8 mouse cellular contexts compared by ENCODE assay signal in genomic region chr11:78924916-78925315, GRCm38 (mm10). TPM values are rescaled to one million over a fixed set of nuclear protein-coding genes. Genes with fewer than 3 reads are reported as not detected.
DNase-seq lines count a peak whose midpoint lies in the region; ATAC-seq and TF ChIP-seq lines count a peak whose summit lies in the region.

No protein-coding gene starts in this region.

- H3K27ac ChIP-seq in embryonic facial prominence, embryonic 15.5 days (replicated peaks): no peak overlapping the region
- no peak overlapping the region for H3K27ac ChIP-seq in limb, embryonic 14.5 days (replicated peaks; ENCODE audit: low read depth, low read length)
- no peak overlapping the region for H3K27ac ChIP-seq in midbrain, embryonic 14.5 days (replicated peaks; ENCODE audit: low read depth, low read length)

- H3K9ac ChIP-seq in embryonic facial prominence, embryonic 15.5 days: no peak overlapping the region
- peak overlapping the region; percentile 41 for H3K9ac ChIP-seq in limb, embryonic 14.5 days (ENCODE audit: low read depth, low read length, severe bottlenecking)
- no peak overlapping the region; the same call in 1 of the 2 replicates for H3K9ac ChIP-seq in midbrain, embryonic 14.5 days (replicated peaks; ENCODE audit: low read length)

- WGBS in embryonic facial prominence, embryonic 15.5 days: under 1% methylated on average over 37 of the region's 37 CpGs
- WGBS in limb, embryonic 14.5 days: 0% methylated on average over 30 of the region's 37 CpGs
- WGBS in midbrain, embryonic 14.5 days: under 1% methylated on average over 37 of the region's 37 CpGs

- no peaks in the 10 kb centered on the region for H3K9me3 ChIP-seq in embryonic facial prominence, embryonic 15.5 days (replicated peaks)
- no peaks in the 10 kb centered on the region for H3K9me3 ChIP-seq in limb, embryonic 14.5 days (ENCODE audit: control insufficient read depth, low read length)
- no peaks in the 10 kb centered on the region for H3K9me3 ChIP-seq in midbrain, embryonic 14.5 days (ENCODE audit: control insufficient read depth, low read length)

- TF ChIP-seq POLR2A in limb, embryonic 14.5 days (IDR thresholded peaks at IDR 0.05; ENCODE audit: borderline replicate concordance, extremely low read depth, insufficient read depth, insufficient read length): no peak

- no peaks in the 10 kb centered on the region for H3K36me3 ChIP-seq in embryonic facial prominence, embryonic 15.5 days
- H3K36me3 ChIP-seq in limb, embryonic 14.5 days (ENCODE audit: control insufficient read depth, insufficient read depth, low read length): no peaks in the 10 kb centered on the region
- H3K36me3 ChIP-seq in midbrain, embryonic 14.5 days (ENCODE audit: control insufficient read depth, insufficient read depth, low read length): no peaks in the 10 kb centered on the region

- peaks cover 12% of the 10 kb centered on the region for H3K4me1 ChIP-seq in embryonic facial prominence, embryonic 15.5 days
- no peaks in the 10 kb centered on the region for H3K4me1 ChIP-seq in limb, embryonic 14.5 days (ENCODE audit: control insufficient read depth, insufficient read depth, low read length)
- 0 out of 2 replicates have a peak, but pooled peaks cover 3% of the 10 kb centered on the region for H3K4me1 ChIP-seq in midbrain, embryonic 14.5 days (ENCODE audit: control insufficient read depth, insufficient read depth, low read length)

- no peak for ATAC-seq in embryonic facial prominence, embryonic 15.5 days (ENCODE audit: insufficient number of reproducible peaks, low FRiP score, low TSS enrichment, low read depth)
- ATAC-seq in limb, embryonic 14.5 days (ENCODE audit: low FRiP score, low read depth): no peak
- ATAC-seq in midbrain, embryonic 14.5 days (ENCODE audit: low FRiP score, low TSS enrichment): no peak

- peaks cover 37% of the 10 kb centered on the region for H3K27me3 ChIP-seq in embryonic facial prominence, embryonic 15.5 days
- H3K27me3 ChIP-seq in limb, embryonic 14.5 days (ENCODE audit: control insufficient read depth, insufficient read depth, low read length): peaks cover 32% of the 10 kb centered on the region
- peaks cover 39% of the 10 kb centered on the region for H3K27me3 ChIP-seq in midbrain, embryonic 14.5 days (ENCODE audit: control insufficient read depth, insufficient read depth, low read length)

- peak overlapping the region; percentile 63 for H3K4me2 ChIP-seq in embryonic facial prominence, embryonic 15.5 days (replicated peaks)
- H3K4me2 ChIP-seq in limb, embryonic 14.5 days (replicated peaks; ENCODE audit: low read depth, low read length, severe bottlenecking): peak overlapping the region; percentile 53
- peak overlapping the region; percentile 52 for H3K4me2 ChIP-seq in midbrain, embryonic 14.5 days (ENCODE audit: low read length)

- peak overlapping the region; percentile 43 for H3K4me3 ChIP-seq in embryonic facial prominence, embryonic 15.5 days (replicated peaks)
- peak overlapping the region; percentile 37 for H3K4me3 ChIP-seq in limb, embryonic 14.5 days (replicated peaks; ENCODE audit: low read length)
- peak overlapping the region; percentile 26 for H3K4me3 ChIP-seq in midbrain, embryonic 14.5 days (replicated peaks; ENCODE audit: low read depth, low read length)

- peak; percentile 48 for DNase-seq in ovary, adult 18-20 months (ENCODE audit: low spot score)
- DNase-seq in ovary, postnatal 10 days (ENCODE audit: low spot score): no peak
- DNase-seq in heart, postnatal 4 days: peak; percentile 53
- peak; percentile 26 for DNase-seq in limb, embryonic 14.5 days (ENCODE audit: low spot score)
- peak; percentile 56 for DNase-seq in midbrain, embryonic 14.5 days
- DNase-seq in frontal cortex, postnatal 36 days (ENCODE audit: low spot score in 2 of 2): no peak
- no peak for DNase-seq in frontal cortex, adult 2 months (ENCODE audit: extremely low spot score in 1 of 2, low spot score in 1 of 2)

RNA-seq across cellular contexts. Expression of gene Nos2, which starts 4.3 kb away (rescaled TPM):
- polyA plus RNA-seq in embryonic facial prominence, embryonic 15.5 days (2015; fragmentation: Nextera tagmentation; extraction: Ambion mirVana): 1.2 and 2.1 TPM in 2 replicates
- total RNA-seq in heart, postnatal 4 days (2021): 1 to 10 TPM; 5.6 to 6.5 TPM
- polyA plus RNA-seq in limb, embryonic 14.5 days (2012; rRNA removed): 2.1 and 2.2 TPM in 2 replicates
- 1.4 and 2.1 TPM in 2 replicates for polyA plus RNA-seq in limb, embryonic 14.5 days (2014; fragmentation: Nextera tagmentation; extraction: Ambion mirVana)
- polyA plus RNA-seq in midbrain, embryonic 14.5 days (2014; fragmentation: Nextera tagmentation; extraction: Ambion mirVana): 0.85 and 1.3 TPM in 2 replicates
- 1.0 and 1.1 TPM in 2 replicates for polyA plus RNA-seq in frontal cortex, adult 2 months (2012; rRNA removed)

RNA-seq across cellular contexts. Expression of gene Lgals9, which starts 59.8 kb away (rescaled TPM):
- 47.8 and 49.8 TPM in 2 replicates for polyA plus RNA-seq in embryonic facial prominence, embryonic 15.5 days (2015; fragmentation: Nextera tagmentation; extraction: Ambion mirVana)
- total RNA-seq in heart, postnatal 4 days (2021): 10 to 100 TPM; 51.8 to 56.0 TPM
- 29.7 and 31.3 TPM in 2 replicates for polyA plus RNA-seq in limb, embryonic 14.5 days (2012; rRNA removed)
- polyA plus RNA-seq in limb, embryonic 14.5 days (2014; fragmentation: Nextera tagmentation; extraction: Ambion mirVana): 35.4 and 36.2 TPM in 2 replicates
- 3.7 and 13.7 TPM in 2 replicates for polyA plus RNA-seq in midbrain, embryonic 14.5 days (2014; fragmentation: Nextera tagmentation; extraction: Ambion mirVana)
- 15.0 and 17.9 TPM in 2 replicates for polyA plus RNA-seq in frontal cortex, adult 2 months (2012; rRNA removed)

Comparison
In these comparisons a context has a peak if more than half of its experiments do, and no peak if none do; other contexts are left out.
1. DNase-seq: peak in ovary, adult 18-20 months (single experiment), heart, postnatal 4 days (single experiment), limb, embryonic 14.5 days (single experiment) and midbrain, embryonic 14.5 days (single experiment); none in ovary, postnatal 10 days (single experiment), frontal cortex, postnatal 36 days (0 of 2) and frontal cortex, adult 2 months (0 of 2).
2. Peak in every context shown above with its lines, with median percentiles within 50 percentile points of each other: H3K4me2 ChIP-seq and H3K4me3 ChIP-seq.